Comparison of ENCODE assay signal across 13 mouse cellular contexts in the genomic region with DNA sequence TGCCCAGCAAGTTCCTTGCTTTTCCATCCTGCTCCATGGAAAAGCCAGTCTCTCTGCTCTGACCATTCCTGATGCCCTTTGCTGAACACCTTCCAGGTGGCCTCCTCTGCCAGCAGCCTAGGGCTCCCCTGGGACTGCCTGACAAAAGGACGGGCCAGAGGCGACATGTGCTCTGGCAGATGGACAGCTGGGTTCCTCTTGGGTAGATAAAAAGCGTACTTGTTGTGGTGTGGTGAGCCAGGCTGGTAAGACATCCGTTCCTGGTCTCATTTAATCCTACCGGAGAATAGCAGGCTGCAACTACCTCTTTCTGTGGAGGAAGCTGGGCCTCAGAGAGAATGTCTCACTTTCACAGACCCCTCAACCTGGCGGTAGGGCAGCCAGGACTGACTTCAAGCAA. TPM values are rescaled to one million over a fixed set of nuclear protein-coding genes. Genes with fewer than 3 reads are reported as not detected.
DNase-seq lines count a peak whose midpoint lies in the region; ATAC-seq and TF ChIP-seq lines count a peak whose summit lies in the region.
"Had no signal": no experiment of that assay in that cellular context is flagged by ENCODE, and none has a peak within 500 bp of the region (broad histone marks: within the 10 kb centered on the region; RNA-seq: fewer than 3 reads in every experiment).

No protein-coding gene starts in this region.

- peaks cover 18% of the 10 kb centered on the region for H3K4me1 ChIP-seq in forebrain, embryonic 13.5 days
- no peaks in the 10 kb centered on the region for H3K4me1 ChIP-seq in forebrain, postnatal 0 days (ENCODE audit: insufficient read depth)
- H3K4me1 ChIP-seq in hindbrain, embryonic 14.5 days (replicated peaks; ENCODE audit: control insufficient read depth, insufficient read depth, low read length): peaks cover 22% of the 10 kb centered on the region
- H3K4me1 ChIP-seq in midbrain, embryonic 12.5 days: peaks cover 22% of the 10 kb centered on the region

- H3K4me2 ChIP-seq in forebrain, embryonic 13.5 days: no peak overlapping the region
- H3K4me2 ChIP-seq in forebrain, postnatal 0 days (ENCODE audit: low read depth): no peak overlapping the region
- H3K4me2 ChIP-seq in hindbrain, embryonic 14.5 days (replicated peaks): no peak overlapping the region
- H3K4me2 ChIP-seq in midbrain, embryonic 12.5 days (replicated peaks): no peak overlapping the region
- H3K4me2 ChIP-seq: heart, embryonic 13.5 days had no signal

- no peak overlapping the region for H3K4me3 ChIP-seq in forebrain, embryonic 13.5 days
- no peak overlapping the region for H3K4me3 ChIP-seq in forebrain, postnatal 0 days (ENCODE audit: low read depth, low read length)
- H3K4me3 ChIP-seq in hindbrain, embryonic 14.5 days (replicated peaks; ENCODE audit: low read length): no peak overlapping the region
- H3K4me3 ChIP-seq in midbrain, embryonic 12.5 days: no peak overlapping the region
- H3K4me3 ChIP-seq: heart, embryonic 13.5 days had no signal

- WGBS in forebrain, embryonic 13.5 days: 44% methylated on average over 6 of the region's 6 CpGs
- WGBS in forebrain, postnatal 0 days: 34% methylated on average over 6 of the region's 6 CpGs
- WGBS in hindbrain, embryonic 14.5 days: 16% methylated on average over 6 of the region's 6 CpGs
- WGBS in midbrain, embryonic 12.5 days: 32% methylated on average over 6 of the region's 6 CpGs

- no peaks in the 10 kb centered on the region for H3K27me3 ChIP-seq in forebrain, embryonic 13.5 days
- no peaks in the 10 kb centered on the region for H3K27me3 ChIP-seq in forebrain, postnatal 0 days (ENCODE audit: insufficient read depth, low read length)
- H3K27me3 ChIP-seq in hindbrain, embryonic 14.5 days (ENCODE audit: control insufficient read depth, insufficient read depth, low read length): no peaks in the 10 kb centered on the region
- no peaks in the 10 kb centered on the region for H3K27me3 ChIP-seq in midbrain, embryonic 12.5 days

- no peaks in the 10 kb centered on the region for H3K36me3 ChIP-seq in forebrain, embryonic 13.5 days (ENCODE audit: poor library complexity, severe bottlenecking)
- H3K36me3 ChIP-seq in forebrain, postnatal 0 days (ENCODE audit: insufficient read depth): no peaks in the 10 kb centered on the region
- H3K36me3 ChIP-seq in hindbrain, embryonic 14.5 days (replicated peaks; ENCODE audit: control insufficient read depth, insufficient read depth): no peaks in the 10 kb centered on the region
- no peaks in the 10 kb centered on the region for H3K36me3 ChIP-seq in midbrain, embryonic 12.5 days
- H3K36me3 ChIP-seq: heart, embryonic 13.5 days had no signal

- no peak for TF ChIP-seq CTCF in forebrain, postnatal 0 days (IDR thresholded peaks at IDR 0.05; ENCODE audit: low read depth)

- no peak for ATAC-seq in forebrain, embryonic 13.5 days
- no peak for ATAC-seq in forebrain, postnatal 0 days
- no peak for ATAC-seq in hindbrain, embryonic 14.5 days (ENCODE audit: low FRiP score)
- 0 out of 2 replicates have a peak, but pooled peaks have one; percentile 38 for ATAC-seq in midbrain, embryonic 12.5 days (ENCODE audit: low FRiP score, low read depth)
- ATAC-seq in erythroblast, adult 5-6 weeks (replicated peaks; ENCODE audit: low FRiP score, poor library complexity, severe bottlenecking): no peak
- no peak for ATAC-seq in activated CD4-positive, CD25-positive, alpha-beta regulatory T cell, adult 4 months

- H3K9ac ChIP-seq in forebrain, embryonic 13.5 days: no peak overlapping the region
- no peak overlapping the region for H3K9ac ChIP-seq in forebrain, postnatal 0 days
- no peak overlapping the region for H3K9ac ChIP-seq in hindbrain, embryonic 14.5 days
- H3K9ac ChIP-seq in midbrain, embryonic 12.5 days (replicated peaks): no peak overlapping the region
- H3K9ac ChIP-seq: heart, embryonic 13.5 days had no signal

- 0 out of 2 replicates have a peak overlapping the region, but pooled peaks have one; percentile 33 for H3K27ac ChIP-seq in forebrain, embryonic 13.5 days
- no peak overlapping the region; the same call in 1 of the 2 replicates for H3K27ac ChIP-seq in forebrain, postnatal 0 days (ENCODE audit: low read depth, low read length)
- H3K27ac ChIP-seq in hindbrain, embryonic 14.5 days: no peak overlapping the region
- H3K27ac ChIP-seq in midbrain, embryonic 12.5 days (replicated peaks): peak overlapping the region; percentile 67
- H3K27ac ChIP-seq: heart, embryonic 13.5 days had no signal

- no peak for DNase-seq in forebrain, postnatal 0 days
- DNase-seq in cerebellum, adult 18-20 months: peak; percentile 19 to 25
- DNase-seq in hindbrain, embryonic 14.5 days (ENCODE audit: low spot score): peak; percentile 27
- no peak for DNase-seq in thymus, postnatal 10 days (ENCODE audit: low spot score in 2 of 2)
- DNase-seq: kidney, adult 8-10 months; layer of hippocampus, postnatal 36 days had no signal

- H3K9me3 ChIP-seq in forebrain, embryonic 13.5 days (replicated peaks): no peaks in the 10 kb centered on the region
- no peaks in the 10 kb centered on the region for H3K9me3 ChIP-seq in forebrain, postnatal 0 days (ENCODE audit: low read length)
- no peaks in the 10 kb centered on the region for H3K9me3 ChIP-seq in hindbrain, embryonic 14.5 days (ENCODE audit: control insufficient read depth, low read length)
- H3K9me3 ChIP-seq in midbrain, embryonic 12.5 days: no peaks in the 10 kb centered on the region
- H3K9me3 ChIP-seq: heart, embryonic 13.5 days had no signal

RNA-seq across cellular contexts. Expression of gene Cdcp2, which starts 0.6 kb away (rescaled TPM):
- polyA plus RNA-seq in forebrain, embryonic 13.5 days (2015; fragmentation: Nextera tagmentation; extraction: Ambion mirVana): not detected in 2 replicates
- total RNA-seq in forebrain, postnatal 0 days (2014; rRNA removed): not detected in 2 replicates
- polyA plus RNA-seq in forebrain, postnatal 0 days (2015; fragmentation: Nextera tagmentation; extraction: Ambion mirVana): 0.09 TPM in 1 of 2 replicates, not detected in the other
- polyA plus RNA-seq in hindbrain, embryonic 14.5 days (2014; fragmentation: Nextera tagmentation; extraction: Ambion mirVana): not detected in 2 replicates
- 0.06 and 0.09 TPM in 2 replicates for polyA plus RNA-seq in midbrain, embryonic 12.5 days (2016; fragmentation: Nextera tagmentation; extraction: Ambion mirVana)
- total RNA-seq in erythroblast, adult 5-6 weeks (2015; ENCODE audit: low replicate concordance): 0.42 TPM in 1 of 2 replicates, not detected in the other
- not detected in 2 replicates for total RNA-seq in erythroblast, adult 5-6 weeks (2017; ENCODE audit: low replicate concordance)
- polyA plus RNA-seq in activated CD4-positive, CD25-positive, alpha-beta regulatory T cell, adult 4 months (2017; shearing (Covaris generic)): not detected
- total RNA-seq: layer of hippocampus, postnatal 36 days had no signal
- polyA plus RNA-seq: C2C12; heart, embryonic 13.5 days; lung, embryonic 16.5 days had no signal

RNA-seq across cellular contexts. Expression of gene Cyb5rl, which starts 29.3 kb away (rescaled TPM):
- polyA plus RNA-seq in forebrain, embryonic 13.5 days (2015; fragmentation: Nextera tagmentation; extraction: Ambion mirVana): 4.8 and 5.6 TPM in 2 replicates
- total RNA-seq in forebrain, postnatal 0 days (2014; rRNA removed): 2.8 and 4.6 TPM in 2 replicates
- 4.0 and 4.5 TPM in 2 replicates for polyA plus RNA-seq in forebrain, postnatal 0 days (2015; fragmentation: Nextera tagmentation; extraction: Ambion mirVana)
- polyA plus RNA-seq in hindbrain, embryonic 14.5 days (2014; fragmentation: Nextera tagmentation; extraction: Ambion mirVana): 2.7 and 4.8 TPM in 2 replicates
- 5.8 and 9.5 TPM in 2 replicates for polyA plus RNA-seq in midbrain, embryonic 12.5 days (2016; fragmentation: Nextera tagmentation; extraction: Ambion mirVana)
- total RNA-seq in erythroblast, adult 5-6 weeks (2015; ENCODE audit: low replicate concordance): 0.63 TPM in 1 of 2 replicates, not detected in the other
- total RNA-seq in erythroblast, adult 5-6 weeks (2017; ENCODE audit: low replicate concordance): 0.28 and 0.34 TPM in 2 replicates
- 1 to 10 TPM; 6.1 to 8.5 TPM for polyA plus RNA-seq in activated CD4-positive, CD25-positive, alpha-beta regulatory T cell, adult 4 months (2017; shearing (Covaris generic))

RNA-seq across cellular contexts. Expression of gene Mrpl37, which starts 29.4 kb away (rescaled TPM):
- polyA plus RNA-seq in forebrain, embryonic 13.5 days (2015; fragmentation: Nextera tagmentation; extraction: Ambion mirVana): 81.4 and 81.9 TPM in 2 replicates
- 43.8 and 48.5 TPM in 2 replicates for total RNA-seq in forebrain, postnatal 0 days (2014; rRNA removed)
- polyA plus RNA-seq in forebrain, postnatal 0 days (2015; fragmentation: Nextera tagmentation; extraction: Ambion mirVana): 73.3 and 80.4 TPM in 2 replicates
- 86.2 and 89.8 TPM in 2 replicates for polyA plus RNA-seq in hindbrain, embryonic 14.5 days (2014; fragmentation: Nextera tagmentation; extraction: Ambion mirVana)
- 91.0 and 91.9 TPM in 2 replicates for polyA plus RNA-seq in midbrain, embryonic 12.5 days (2016; fragmentation: Nextera tagmentation; extraction: Ambion mirVana)
- total RNA-seq in erythroblast, adult 5-6 weeks (2015; ENCODE audit: low replicate concordance): 20.9 and 25.0 TPM in 2 replicates
- total RNA-seq in erythroblast, adult 5-6 weeks (2017; ENCODE audit: low replicate concordance): 5.4 and 17.2 TPM in 2 replicates
- 10 to 100 TPM; 36.0 to 43.2 TPM for polyA plus RNA-seq in activated CD4-positive, CD25-positive, alpha-beta regulatory T cell, adult 4 months (2017; shearing (Covaris generic))

Comparison
In these comparisons a context has a peak if more than half of its experiments do, and no peak if none do; other contexts are left out.
1. H3K27ac ChIP-seq: peak in forebrain, embryonic 13.5 days (single experiment) and midbrain, embryonic 12.5 days (single experiment); none in forebrain, postnatal 0 days (single experiment) and hindbrain, embryonic 14.5 days (single experiment).
2. DNase-seq: peak in cerebellum, adult 18-20 months (2 of 2) and hindbrain, embryonic 14.5 days (single experiment); none in forebrain, postnatal 0 days (single experiment) and thymus, postnatal 10 days (0 of 2).